Mouse (Mus musculus) liver, postnatal 0 days (tissue): ENCODE measurements around the gene Sgk1.

ENCODE experiments used
- CTCF ChIP-seq: sonication (generic); IDR thresholded peaks from 2 replicates; pipeline ENCODE4 v1.5.1; 2016; ENCODE audit warnings: antibody characterized with exemption, low read depth
- EP300 ChIP-seq: IDR thresholded peaks from 2 replicates; pipeline ENCODE4 v1.6.1; 2016; ENCODE audit warnings: antibody characterized with exemption, low read depth, mild to moderate bottlenecking

DNA sequence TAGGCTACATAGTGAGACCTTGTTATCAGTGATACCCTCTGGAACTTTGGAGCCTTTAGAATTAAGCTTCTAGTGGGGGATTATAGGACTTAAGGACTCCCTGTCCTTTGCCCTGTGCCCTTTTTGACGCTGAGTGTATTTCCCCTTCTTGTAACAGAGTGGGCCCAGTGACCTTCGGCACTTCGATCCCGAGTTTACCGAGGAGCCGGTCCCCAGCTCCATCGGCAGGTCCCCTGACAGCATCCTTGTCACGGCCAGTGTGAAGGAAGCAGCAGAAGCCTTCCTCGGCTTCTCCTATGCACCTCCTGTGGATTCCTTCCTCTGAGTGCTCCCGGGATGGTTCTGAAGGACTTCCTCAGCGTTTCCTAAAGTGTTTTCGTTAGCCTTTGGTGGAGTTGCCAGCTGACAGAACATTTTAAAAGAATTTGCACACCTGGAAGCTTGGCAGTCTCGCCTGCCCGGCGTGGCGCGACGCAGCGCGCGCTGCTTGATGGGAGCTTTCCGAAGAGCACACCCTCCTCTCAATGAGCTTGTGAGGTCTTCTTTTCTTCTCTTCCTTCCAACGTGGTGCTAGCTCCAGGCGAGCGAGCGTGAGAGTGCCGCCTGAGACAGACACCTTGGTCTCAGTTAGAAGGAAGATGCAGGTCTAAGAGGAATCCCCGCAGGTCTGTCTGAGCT lies 116.7 kb downstream of the Sgk1 start:
- no peak for TF ChIP-seq CTCF
- TF ChIP-seq EP300: no peak
